Comparison of ENCODE assay signal across 15 mouse cellular contexts in genomic region chr5:123236426-123236825, GRCm38 (mm10). TPM values are rescaled to one million over a fixed set of nuclear protein-coding genes. Genes with fewer than 3 reads are reported as not detected.
DNase-seq lines count a peak whose midpoint lies in the region; ATAC-seq and TF ChIP-seq lines count a peak whose summit lies in the region.
"Had no signal": no experiment of that assay in that cellular context is flagged by ENCODE, and none has a peak within 500 bp of the region (broad histone marks: within the 10 kb centered on the region; RNA-seq: fewer than 3 reads in every experiment).

No protein-coding gene starts in this region.

- H3K27ac ChIP-seq in left cerebral cortex, adult 2 months, result no peak overlapping the region
- H3K27ac ChIP-seq in intestine, postnatal 0 days (ENCODE audit: low read depth, low read length), result no peak overlapping the region
- H3K27ac ChIP-seq: limb, embryonic 13.5 days; liver, embryonic 15.5 days; midbrain, embryonic 15.5 days had no signal

- no peak for ATAC-seq in intestine, postnatal 0 days
- ATAC-seq: midbrain, embryonic 15.5 days had no signal

- intact Hi-C loops in heart, postnatal 25 days (cut with DNase I), result no loop called here
- intact Hi-C loops in left cerebral cortex, adult 2 months (cut with DNase I), result no loop called here
- intact Hi-C loops in left cerebral cortex, postnatal 36 days (cut with DNase I), result no loop called here

- no peaks in the 10 kb centered on the region for H3K27me3 ChIP-seq in intestine, postnatal 0 days (replicated peaks; ENCODE audit: control insufficient read depth, insufficient read depth, low read length)
- H3K27me3 ChIP-seq: heart, embryonic 13.5 days; limb, embryonic 13.5 days; liver, embryonic 15.5 days; megakaryocyte, embryonic 14.5 days; midbrain, embryonic 15.5 days had no signal

- H3K4me3 ChIP-seq in left cerebral cortex, adult 2 months, result no peak overlapping the region
- no peak overlapping the region for H3K4me3 ChIP-seq in intestine, postnatal 0 days (ENCODE audit: low read depth, low read length)
- H3K4me3 ChIP-seq: erythroblast, embryonic 14.5 days; heart, embryonic 13.5 days; limb, embryonic 13.5 days; liver, embryonic 15.5 days; megakaryocyte, embryonic 14.5 days; midbrain, embryonic 15.5 days had no signal

- no peak overlapping the region for H3K9ac ChIP-seq in intestine, postnatal 0 days (ENCODE audit: low read depth, low read length)
- H3K9ac ChIP-seq: heart, embryonic 13.5 days; limb, embryonic 13.5 days; liver, embryonic 15.5 days; midbrain, embryonic 15.5 days had no signal

- WGBS in intestine, postnatal 0 days, result 93% methylated on average over 9 of the region's 9 CpGs

- no peaks in the 10 kb centered on the region for H3K9me3 ChIP-seq in intestine, postnatal 0 days (ENCODE audit: control insufficient read depth)
- H3K9me3 ChIP-seq: heart, embryonic 13.5 days; limb, embryonic 13.5 days; liver, embryonic 15.5 days; megakaryocyte, embryonic 14.5 days; midbrain, embryonic 15.5 days had no signal

- H3K4me2 ChIP-seq in intestine, postnatal 0 days (replicated peaks; ENCODE audit: low read depth), result no peak overlapping the region
- H3K4me2 ChIP-seq: heart, embryonic 13.5 days; limb, embryonic 13.5 days; liver, embryonic 15.5 days; midbrain, embryonic 15.5 days had no signal

- TF ChIP-seq CTCF in left cerebral cortex, adult 2 months (IDR thresholded peaks at IDR 0.05), result no peak
- no peak for TF ChIP-seq CTCF in intestine, postnatal 0 days (IDR thresholded peaks at IDR 0.05; ENCODE audit: low read depth)

- H3K36me3 ChIP-seq in intestine, postnatal 0 days (ENCODE audit: control insufficient read depth, insufficient read depth), result peaks cover 46% of the 10 kb centered on the region

- H3K4me1 ChIP-seq in intestine, postnatal 0 days (replicated peaks; ENCODE audit: control insufficient read depth, insufficient read depth, low read length), result no peaks in the 10 kb centered on the region
- H3K4me1 ChIP-seq: midbrain, embryonic 15.5 days had no signal

- peak; percentile 76 for DNase-seq in heart, adult 11 months
- DNase-seq in heart, postnatal 25 days (ENCODE audit: low spot score), result no peak
- peak; percentile 45 to 59 for DNase-seq in left cerebral cortex, adult 2 months (ENCODE audit: extremely low spot score in 1 of 2, low spot score in 2 of 2)
- no peak for DNase-seq in left cerebral cortex, postnatal 36 days (ENCODE audit: low spot score in 2 of 2)
- peak; percentile 65 for DNase-seq in brain, adult 2 months (ENCODE audit: low read depth, low spot score)
- DNase-seq in layer of hippocampus, postnatal 36 days, result peak; percentile 32 to 44

RNA-seq across cellular contexts. Expression of gene Wdr66, which starts 15.5 kb away (rescaled TPM):
- under 1 TPM; 0.81 to 0.98 TPM for total RNA-seq in heart, postnatal 25 days (2021)
- total RNA-seq in left cerebral cortex, adult 2 months (2021), result 1 to 10 TPM; 6.0 to 6.2 TPM
- total RNA-seq in left cerebral cortex, postnatal 36 days (2021), result 1 to 10 TPM; 4.7 to 6.7 TPM
- 1 to 10 TPM; 3.6 to 5.5 TPM for total RNA-seq in layer of hippocampus, postnatal 36 days (2021)
- 0.42 and 0.51 TPM in 2 replicates for polyA plus RNA-seq in intestine, postnatal 0 days (2015; fragmentation: Nextera tagmentation; extraction: Ambion mirVana)

RNA-seq across cellular contexts. Expression of gene Hpd, which starts 53.9 kb away (rescaled TPM):
- total RNA-seq in heart, postnatal 25 days (2021), result not detected
- total RNA-seq in left cerebral cortex, adult 2 months (2021), result not detected
- not detected for total RNA-seq in left cerebral cortex, postnatal 36 days (2021)
- total RNA-seq in layer of hippocampus, postnatal 36 days (2021), result not detected
- 3.9 and 4.7 TPM in 2 replicates for polyA plus RNA-seq in intestine, postnatal 0 days (2015; fragmentation: Nextera tagmentation; extraction: Ambion mirVana)
- total RNA-seq: granulocyte monocyte progenitor cell, adult 5-6 weeks; heart, postnatal 4 days had no signal
- polyA plus RNA-seq: erythroblast, embryonic 14.5 days; limb, embryonic 13.5 days; midbrain, embryonic 15.5 days had no signal

Comparison
In these comparisons a context has a peak if more than half of its experiments do, and no peak if none do; other contexts are left out.
1. DNase-seq: peak in heart, adult 11 months (single experiment), left cerebral cortex, adult 2 months (2 of 2), brain, adult 2 months (single experiment) and layer of hippocampus, postnatal 36 days (2 of 2); none in heart, postnatal 25 days (single experiment) and left cerebral cortex, postnatal 36 days (0 of 2).